In the genomic region with DNA sequence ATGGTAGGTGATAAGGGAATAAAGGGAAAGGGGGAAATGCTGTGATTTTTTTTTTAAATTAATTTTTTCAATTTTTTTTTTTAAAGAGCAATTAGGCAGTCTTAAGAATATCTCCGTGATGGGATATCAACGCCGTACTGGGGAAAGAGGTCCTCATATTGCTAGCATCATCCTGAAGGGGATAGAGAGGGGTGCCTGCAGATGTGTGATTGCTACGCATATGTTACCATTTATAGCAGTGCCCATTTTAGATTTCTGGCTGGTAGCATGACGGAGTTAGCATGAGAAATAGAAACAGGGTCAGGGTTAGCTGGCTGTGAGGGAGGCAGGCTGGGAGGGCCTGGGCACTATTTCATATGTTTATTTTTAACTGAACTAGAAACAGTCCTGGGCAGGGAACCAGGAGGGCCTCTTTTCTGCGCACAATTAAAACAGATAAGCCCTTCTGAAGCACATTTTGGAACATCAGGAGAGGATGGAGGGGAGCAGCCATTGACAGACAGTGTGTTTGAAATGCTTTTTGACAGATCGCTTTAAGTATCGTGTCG, we compare ENCODE assay signal across 14 mouse cellular contexts. TPM values are rescaled to one million over a fixed set of nuclear protein-coding genes. Genes with fewer than 3 reads are reported as not detected.
A peak's percentile ranks its signal among the peaks of the same experiment; 100 is the strongest.
DNase-seq lines count a peak whose midpoint lies in the region; ATAC-seq and TF ChIP-seq lines count a peak whose summit lies in the region.
"Had no signal": no experiment of that assay in that cellular context is flagged by ENCODE, and none has a peak within 500 bp of the region (broad histone marks: within the 10 kb centered on the region; RNA-seq: fewer than 3 reads in every experiment).

No protein-coding gene starts in this region.

- no peak for TF ChIP-seq CTCF in heart, adult 2 months (IDR thresholded peaks at IDR 0.05)

- ATAC-seq in forebrain, embryonic 15.5 days (replicated peaks): peak; percentile 54
- ATAC-seq in monocyte, adult 5-6 weeks (replicated peaks; ENCODE audit: insufficient number of reproducible peaks, low FRiP score, low TSS enrichment, poor library complexity, severe bottlenecking): no peak
- ATAC-seq in liver, embryonic 11.5 days (replicated peaks; ENCODE audit: low FRiP score): no peak

- TF ChIP-seq POLR2A in heart, adult 2 months (IDR thresholded peaks at IDR 0.05; ENCODE audit: insufficient read depth, low read depth, low read length): no peak

- intact Hi-C loops in heart, adult 2 months (cut with DNase I): no loop called here

- no peaks in the 10 kb centered on the region for H3K27me3 ChIP-seq in forebrain, embryonic 15.5 days
- no peaks in the 10 kb centered on the region for H3K27me3 ChIP-seq in forebrain, embryonic 10.5 days (ENCODE audit: poor library complexity, severe bottlenecking)
- H3K27me3 ChIP-seq in heart, adult 2 months (ENCODE audit: control insufficient read depth, insufficient read depth, low read length): no peaks in the 10 kb centered on the region
- H3K27me3 ChIP-seq in liver, embryonic 11.5 days (replicated peaks; ENCODE audit: control insufficient read depth, insufficient read depth, low read length): no peaks in the 10 kb centered on the region
- H3K27me3 ChIP-seq: hindbrain, embryonic 13.5 days; megakaryocyte, embryonic 14.5 days; neural tube, embryonic 13.5 days had no signal

- H3K4me1 ChIP-seq in forebrain, embryonic 15.5 days: peaks cover 15% of the 10 kb centered on the region
- peaks cover 9% of the 10 kb centered on the region for H3K4me1 ChIP-seq in forebrain, embryonic 10.5 days
- H3K4me1 ChIP-seq in heart, adult 2 months (ENCODE audit: control insufficient read depth, insufficient read depth, low read length): no peaks in the 10 kb centered on the region; the same call in 1 of the 2 replicates
- no peaks in the 10 kb centered on the region for H3K4me1 ChIP-seq in liver, embryonic 11.5 days (replicated peaks; ENCODE audit: control insufficient read depth, insufficient read depth, low read length)
- H3K4me1 ChIP-seq: hindbrain, embryonic 13.5 days; megakaryocyte, embryonic 14.5 days; neural tube, embryonic 13.5 days had no signal

- no peaks in the 10 kb centered on the region for H3K36me3 ChIP-seq in forebrain, embryonic 15.5 days
- 0 out of 2 replicates have a peak, but pooled peaks cover 2% of the 10 kb centered on the region for H3K36me3 ChIP-seq in forebrain, embryonic 10.5 days (replicated peaks)
- H3K36me3 ChIP-seq in heart, adult 2 months (ENCODE audit: control insufficient read depth, insufficient read depth, low read length): peaks cover 7% of the 10 kb centered on the region
- no peaks in the 10 kb centered on the region for H3K36me3 ChIP-seq in liver, embryonic 11.5 days (ENCODE audit: control insufficient read depth, insufficient read depth, low read length)

- H3K9ac ChIP-seq in forebrain, embryonic 15.5 days (replicated peaks): no peak overlapping the region
- H3K9ac ChIP-seq in heart, adult 2 months (ENCODE audit: low read depth, low read length): no peak overlapping the region
- H3K9ac ChIP-seq in liver, embryonic 11.5 days (ENCODE audit: low read depth, low read length): no peak overlapping the region
- H3K9ac ChIP-seq: hindbrain, embryonic 13.5 days; neural tube, embryonic 13.5 days had no signal

- H3K9me3 ChIP-seq in forebrain, embryonic 15.5 days: no peaks in the 10 kb centered on the region
- H3K9me3 ChIP-seq in forebrain, embryonic 10.5 days: no peaks in the 10 kb centered on the region
- no peaks in the 10 kb centered on the region for H3K9me3 ChIP-seq in liver, embryonic 11.5 days (ENCODE audit: control insufficient read depth, low read length)
- H3K9me3 ChIP-seq: hindbrain, embryonic 13.5 days; megakaryocyte, embryonic 14.5 days; neural tube, embryonic 13.5 days had no signal

- H3K4me2 ChIP-seq in forebrain, embryonic 15.5 days (replicated peaks): no peak overlapping the region
- no peak overlapping the region for H3K4me2 ChIP-seq in liver, embryonic 11.5 days
- H3K4me2 ChIP-seq: hindbrain, embryonic 13.5 days; neural tube, embryonic 13.5 days had no signal

- no peak overlapping the region for H3K4me3 ChIP-seq in forebrain, embryonic 15.5 days
- no peak overlapping the region for H3K4me3 ChIP-seq in forebrain, embryonic 10.5 days
- peak overlapping the region; percentile 17; the same call in 1 of the 2 replicates for H3K4me3 ChIP-seq in heart, adult 2 months
- H3K4me3 ChIP-seq in liver, embryonic 11.5 days (ENCODE audit: low read depth, low read length): no peak overlapping the region
- H3K4me3 ChIP-seq: hindbrain, embryonic 13.5 days; megakaryocyte, embryonic 14.5 days; neural tube, embryonic 13.5 days had no signal

- H3K79me2 ChIP-seq in heart, adult 2 months (replicated peaks; ENCODE audit: control insufficient read depth, insufficient read depth, low read length): no peaks in the 10 kb centered on the region

- peak overlapping the region; percentile 52 for H3K27ac ChIP-seq in forebrain, embryonic 15.5 days (replicated peaks)
- H3K27ac ChIP-seq in forebrain, embryonic 10.5 days: no peak overlapping the region
- peak overlapping the region; percentile 63 for H3K27ac ChIP-seq in heart, adult 2 months
- no peak overlapping the region for H3K27ac ChIP-seq in liver, embryonic 11.5 days (ENCODE audit: low read depth, low read length)
- H3K27ac ChIP-seq: hindbrain, embryonic 13.5 days; neural tube, embryonic 13.5 days had no signal

- no peak for DNase-seq in forebrain, embryonic 10.5 days (ENCODE audit: extremely low spot score, low spot score)
- peak; percentile 21 for DNase-seq in right cerebral cortex, postnatal 4 days
- DNase-seq in right cerebral cortex, postnatal 36 days (ENCODE audit: low spot score in 2 of 2): no peak
- peak; percentile 30 to 74 for DNase-seq in heart, adult 2 months
- DNase-seq in skeletal muscle tissue, adult 2 months (ENCODE audit: low read depth, low spot score): peak; percentile 74
- no peak for DNase-seq in liver, embryonic 11.5 days (ENCODE audit: low spot score)
- DNase-seq: adrenal gland, postnatal 14 days; B cell, adult 2 months; thymus, adult 18-20 months had no signal

- 54% methylated on average over 9 of the region's 9 CpGs for WGBS in forebrain, embryonic 15.5 days
- WGBS in forebrain, embryonic 10.5 days: 88% methylated on average over 9 of the region's 9 CpGs
- WGBS in heart, adult 2 months: 67% methylated on average over 9 of the region's 9 CpGs
- 84% methylated on average over 9 of the region's 9 CpGs for WGBS in liver, embryonic 11.5 days

- TF ChIP-seq EP300 in heart, adult 2 months (IDR thresholded peaks at IDR 0.05; ENCODE audit: insufficient read depth, low read depth, low read length): no peak

RNA-seq across cellular contexts. Expression of a gene that starts 31.3 kb away (rescaled TPM):
- 26.7 and 28.3 TPM in 2 replicates for polyA plus RNA-seq in forebrain, embryonic 15.5 days (2015; fragmentation: Nextera tagmentation; extraction: Ambion mirVana)
- polyA plus RNA-seq in forebrain, embryonic 10.5 days (2016; fragmentation: Nextera tagmentation; extraction: Ambion mirVana): 7.0 and 7.5 TPM in 2 replicates
- 10 to 100 TPM; 27.6 to 54.3 TPM for total RNA-seq in heart, adult 2 months (2021)
- 27.4 and 53.2 TPM in 2 replicates for polyA plus RNA-seq in heart, adult 2 months (2012; rRNA removed)
- 19.2 to 63.9 TPM (median 26.6 TPM) in 3 replicates for total RNA-seq in monocyte, adult 5-6 weeks (2017)
- polyA plus RNA-seq in liver, embryonic 11.5 days (2014; fragmentation: Nextera tagmentation; extraction: Ambion mirVana): 3.6 and 3.9 TPM in 2 replicates

RNA-seq across cellular contexts. Expression of a gene that starts 44.4 kb away (rescaled TPM):
- 69.4 and 90.4 TPM in 2 replicates for polyA plus RNA-seq in forebrain, embryonic 15.5 days (2015; fragmentation: Nextera tagmentation; extraction: Ambion mirVana)
- polyA plus RNA-seq in forebrain, embryonic 10.5 days (2016; fragmentation: Nextera tagmentation; extraction: Ambion mirVana): 4.3 and 4.8 TPM in 2 replicates
- 1 to 10 TPM in 1 of 2 experiments, under 1 TPM in 1; 0.63 to 1.6 TPM for total RNA-seq in heart, adult 2 months (2021)
- 0.78 and 1.4 TPM in 2 replicates for polyA plus RNA-seq in heart, adult 2 months (2012; rRNA removed)
- total RNA-seq in monocyte, adult 5-6 weeks (2017): 0.58 TPM in 1 of 3 replicates, not detected in the others
- polyA plus RNA-seq in liver, embryonic 11.5 days (2014; fragmentation: Nextera tagmentation; extraction: Ambion mirVana): 0.77 and 1.0 TPM in 2 replicates

Comparison
In these comparisons a context has a peak if more than half of its experiments do, and no peak if none do; other contexts are left out.
1. H3K27ac ChIP-seq: peak in forebrain, embryonic 15.5 days (single experiment) and heart, adult 2 months (single experiment); none in forebrain, embryonic 10.5 days (single experiment) and liver, embryonic 11.5 days (single experiment).
2. DNase-seq: peak in right cerebral cortex, postnatal 4 days (single experiment), heart, adult 2 months (2 of 2) and skeletal muscle tissue, adult 2 months (single experiment); none in forebrain, embryonic 10.5 days (single experiment), right cerebral cortex, postnatal 36 days (0 of 2) and liver, embryonic 11.5 days (single experiment).
3. RNA of a gene that starts 44.4 kb away (polyA plus RNA-seq): 69.4 to 90.4 TPM in forebrain, embryonic 15.5 days; 4.3 to 4.8 TPM in forebrain, embryonic 10.5 days, 0.77 to 1.0 TPM in liver, embryonic 11.5 days and 0.78 to 1.4 TPM in heart, adult 2 months; every median in the first group is over 10 times any median in the second.